Mouse (Mus musculus): ENCODE measurements around the gene Arhgap42.

The Arhgap42 gene

DNA sequence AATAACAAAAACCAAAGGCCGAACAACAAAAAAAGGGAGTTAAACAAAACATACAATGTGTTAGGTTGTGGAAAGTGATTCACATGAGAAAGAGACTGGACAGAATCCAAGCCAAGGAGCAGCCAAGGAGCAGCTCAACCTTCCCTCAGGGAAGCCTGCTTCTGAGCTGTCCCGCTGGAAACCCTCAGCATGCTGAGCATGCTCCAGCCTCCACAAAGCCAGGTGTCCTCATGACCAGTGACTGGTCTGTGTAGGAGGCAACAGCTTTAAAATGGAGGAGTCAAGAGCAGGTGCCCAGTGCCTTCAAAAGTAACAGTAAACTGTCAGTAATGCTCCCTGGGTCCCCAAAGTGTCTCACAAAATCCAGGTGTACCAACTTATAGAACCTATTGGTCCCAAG is 28.4 kb downstream of the Arhgap42 start:
- DNase-seq (ENCODE audit: low spot score in 2 of 2): no peak

DNA sequence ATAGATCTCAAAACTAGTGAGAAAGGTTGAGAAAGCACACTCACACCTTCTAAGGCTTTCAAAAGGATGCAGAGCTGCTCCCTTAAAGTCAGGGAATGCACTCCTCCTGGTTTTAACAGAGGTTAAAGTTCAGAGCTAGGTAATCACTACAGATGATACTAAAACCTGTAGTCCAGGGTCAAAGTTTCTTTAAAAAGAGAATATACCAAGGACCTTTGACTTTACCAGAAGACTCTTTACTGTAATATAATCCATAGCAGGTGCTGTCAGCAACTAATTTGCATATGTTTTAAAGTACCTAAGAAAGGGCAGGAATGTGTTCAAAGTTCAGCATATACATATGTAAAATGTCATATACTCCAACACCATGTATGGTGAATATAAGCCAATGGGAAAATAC is 30.7 kb downstream of the Arhgap42 start:
- no peak for DNase-seq (ENCODE audit: low spot score in 2 of 2)

DNA sequence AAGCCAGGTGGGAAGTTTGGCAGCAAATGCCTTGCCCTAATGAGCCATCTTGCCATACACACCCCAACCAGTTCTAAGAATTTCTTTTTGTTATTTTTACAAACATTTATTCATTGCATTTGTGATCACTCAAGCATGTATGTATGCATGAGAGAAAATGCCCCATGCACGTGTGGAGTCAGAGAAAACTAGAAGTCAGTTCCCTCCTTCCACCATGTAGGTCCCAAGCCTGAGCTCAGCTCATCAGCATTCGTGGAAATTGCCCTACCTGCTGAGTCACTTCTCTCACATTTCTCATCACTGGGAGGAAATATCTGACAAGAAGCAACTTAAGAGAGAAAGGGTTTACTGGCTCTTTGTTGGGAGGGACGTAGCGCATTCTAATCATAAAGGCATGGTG is 31.6 kb downstream of the Arhgap42 start:
- no peak for DNase-seq (ENCODE audit: low spot score in 2 of 2)

DNA sequence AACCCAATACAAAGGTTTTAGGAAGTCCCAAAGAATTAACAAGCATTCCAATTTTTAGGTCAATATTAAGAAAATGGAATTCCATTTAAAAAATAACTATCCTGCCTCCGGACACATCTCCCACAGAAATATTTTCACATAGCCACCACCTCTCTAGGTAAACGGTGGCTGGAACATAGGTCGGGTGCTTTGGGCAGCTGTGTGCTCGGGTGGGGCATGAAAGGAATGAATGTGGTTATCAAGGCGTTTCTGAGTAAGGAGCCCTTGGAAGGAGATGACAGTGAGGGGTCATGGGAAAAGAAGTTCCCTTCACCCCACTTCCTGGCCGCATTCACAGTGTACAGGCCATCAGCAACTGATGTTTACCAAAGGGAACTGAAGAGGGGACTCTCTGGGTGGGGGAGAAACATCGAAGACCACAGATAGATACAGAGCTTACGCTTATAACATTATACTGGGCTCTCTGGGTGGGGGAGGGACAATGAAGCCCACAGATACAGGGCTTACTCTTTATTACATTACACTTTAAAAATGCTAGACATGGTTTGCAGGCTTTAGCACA is 38.0 kb downstream of the Arhgap42 start:
- no peak for DNase-seq (ENCODE audit: low spot score in 2 of 2)

DNA sequence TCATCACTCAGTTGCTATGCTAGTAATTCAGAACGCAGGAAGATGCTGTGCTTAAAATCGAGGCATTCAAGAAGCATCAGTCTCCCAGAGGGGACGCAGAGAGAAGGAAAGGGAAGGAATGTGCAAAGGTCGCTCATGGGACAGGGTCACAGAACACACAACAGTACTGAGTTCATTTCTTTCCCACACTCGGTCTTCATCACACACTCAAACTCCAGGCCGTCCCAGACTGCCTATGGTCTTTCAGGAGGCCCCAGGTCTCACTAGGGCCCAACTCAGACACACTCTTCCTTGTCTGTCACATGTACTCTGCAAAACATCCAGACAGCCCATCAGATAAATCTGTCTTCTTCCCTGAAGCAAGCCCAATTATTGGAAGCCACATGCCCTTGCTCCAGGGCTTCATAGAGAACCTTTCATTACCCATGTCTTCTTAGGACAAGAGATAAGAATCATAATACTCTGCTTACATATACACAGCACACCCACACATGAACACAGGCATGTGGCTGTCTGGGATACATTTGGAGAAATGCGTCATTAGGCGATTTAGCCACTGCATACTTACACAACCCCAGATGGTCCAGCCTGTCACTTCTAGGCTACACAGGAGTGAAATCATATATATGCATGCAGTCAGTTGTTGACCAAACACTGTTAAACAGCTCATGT is 39.6 kb downstream of the Arhgap42 start:
- no peak for DNase-seq (ENCODE audit: low spot score in 2 of 2)

DNA sequence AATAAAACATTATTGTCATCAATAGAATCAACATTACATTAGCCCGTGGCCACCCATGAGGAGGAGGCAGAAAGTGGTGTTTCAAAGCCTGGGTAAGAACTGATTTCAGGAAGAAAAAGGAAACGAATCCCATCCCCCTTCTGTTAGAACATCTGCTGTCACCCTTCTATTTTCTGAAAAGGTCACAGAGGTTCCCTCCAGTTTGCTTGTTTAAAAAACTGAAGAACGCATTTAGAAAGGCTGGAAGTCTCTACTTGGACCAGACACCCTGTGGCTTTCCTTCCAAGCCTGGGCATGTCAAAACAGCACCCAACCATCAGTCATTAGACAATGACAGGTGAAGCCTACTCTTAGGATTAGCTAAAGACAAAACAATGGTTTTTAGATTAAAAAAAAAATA is 40.3 kb downstream of the Arhgap42 start:
- DNase-seq (ENCODE audit: low spot score in 2 of 2): no peak

DNA sequence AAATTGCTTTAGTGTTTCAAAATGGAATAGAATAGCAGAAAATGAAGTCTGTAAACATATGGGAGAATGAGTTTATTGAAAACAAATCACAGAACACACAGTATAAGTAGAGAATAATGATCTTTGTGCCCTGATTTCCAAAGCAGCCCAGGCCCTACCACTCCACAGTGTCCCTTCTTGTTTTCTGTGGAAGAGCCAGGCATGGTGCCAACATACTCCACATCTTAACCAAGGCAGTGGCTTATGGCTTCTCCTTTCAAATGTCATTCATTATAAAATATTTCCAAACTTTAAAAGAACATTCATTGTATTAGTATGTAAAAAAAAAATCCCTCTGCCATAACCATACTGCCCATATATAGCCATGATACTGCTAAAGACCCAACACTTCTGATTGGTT is 42.9 kb downstream of the Arhgap42 start:
- DNase-seq (ENCODE audit: low spot score in 2 of 2): no peak

DNA sequence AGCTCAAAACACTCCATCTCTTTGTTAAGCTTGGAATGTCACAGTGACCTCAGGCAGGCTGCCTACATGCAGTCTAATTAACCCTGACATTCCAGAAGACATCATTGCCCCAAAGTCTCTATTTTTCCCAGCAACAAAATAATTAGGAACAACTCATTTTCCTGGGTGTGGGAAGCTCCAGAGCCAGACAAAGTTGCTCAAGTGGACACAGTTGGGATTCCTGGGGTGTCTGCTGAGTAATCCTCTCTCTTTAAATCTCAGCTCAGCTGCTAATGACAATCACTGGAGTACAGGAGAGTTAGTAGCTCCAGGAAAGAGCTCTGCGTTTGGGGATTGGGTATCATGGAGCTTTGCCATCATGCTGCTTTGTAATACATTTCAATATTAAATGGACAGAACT is 44.4 kb downstream of the Arhgap42 start:
- no peak for DNase-seq (ENCODE audit: low spot score in 2 of 2)

DNA sequence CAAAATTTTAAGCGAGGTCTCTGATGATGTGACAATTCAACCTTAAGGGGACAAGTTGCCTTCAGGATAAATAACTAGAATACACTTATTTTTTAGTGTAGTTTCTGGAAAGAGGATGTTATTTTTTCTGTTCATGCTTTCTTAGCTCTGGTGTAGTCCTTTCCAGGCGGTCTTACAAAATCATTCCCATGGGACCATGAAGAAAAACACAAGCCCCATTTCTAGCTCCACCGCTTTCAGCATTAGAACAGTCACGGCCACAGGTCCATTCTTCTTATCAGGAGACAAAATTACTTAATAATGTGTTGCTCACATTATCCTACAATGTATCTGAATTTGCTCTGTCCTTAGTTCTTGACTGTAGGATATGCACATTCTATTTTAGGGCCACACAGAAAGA is 46.2 kb downstream of the Arhgap42 start:
- DNase-seq (ENCODE audit: low spot score in 2 of 2): no peak

DNA sequence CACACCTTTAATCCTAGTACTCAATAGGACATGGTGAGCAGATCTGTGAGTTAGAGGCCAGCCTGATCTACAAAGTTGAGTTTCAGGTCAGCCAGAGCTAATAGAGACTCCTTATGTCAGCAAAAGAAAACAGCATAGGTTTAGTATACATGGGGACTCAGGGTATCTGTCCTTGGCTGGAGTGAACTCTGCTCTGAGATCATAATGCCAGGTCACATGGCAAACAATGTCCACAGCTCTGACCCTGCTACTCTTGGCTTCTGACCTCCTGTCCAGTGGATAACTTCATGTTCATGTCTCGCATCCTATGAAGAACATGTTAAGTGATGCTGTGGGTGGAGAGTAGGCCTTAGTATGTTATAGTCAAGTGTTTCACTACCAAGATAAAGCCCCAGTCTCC is 48.1 kb downstream of the Arhgap42 start:
- DNase-seq (ENCODE audit: low spot score in 2 of 2): no peak

DNA sequence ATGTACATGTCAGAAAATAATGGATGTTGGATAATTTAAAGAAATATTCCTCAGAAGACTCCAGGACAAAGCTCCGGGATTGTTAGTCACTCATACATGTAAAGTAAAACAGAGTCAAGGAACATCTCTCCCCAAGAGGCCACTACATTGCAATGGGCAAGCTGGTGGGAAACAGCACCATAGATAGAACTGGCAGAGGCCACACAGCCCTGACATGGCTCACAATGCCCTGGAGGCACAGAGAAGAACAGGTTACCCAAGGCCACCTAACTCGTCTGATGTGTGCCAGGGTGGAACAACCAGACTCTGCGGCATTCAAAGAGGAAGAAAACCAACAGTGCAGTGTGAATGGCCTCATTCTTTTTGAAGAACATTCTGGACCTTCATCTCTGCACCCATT is 50.7 kb downstream of the Arhgap42 start:
- DNase-seq (ENCODE audit: low spot score in 2 of 2): no peak

DNA sequence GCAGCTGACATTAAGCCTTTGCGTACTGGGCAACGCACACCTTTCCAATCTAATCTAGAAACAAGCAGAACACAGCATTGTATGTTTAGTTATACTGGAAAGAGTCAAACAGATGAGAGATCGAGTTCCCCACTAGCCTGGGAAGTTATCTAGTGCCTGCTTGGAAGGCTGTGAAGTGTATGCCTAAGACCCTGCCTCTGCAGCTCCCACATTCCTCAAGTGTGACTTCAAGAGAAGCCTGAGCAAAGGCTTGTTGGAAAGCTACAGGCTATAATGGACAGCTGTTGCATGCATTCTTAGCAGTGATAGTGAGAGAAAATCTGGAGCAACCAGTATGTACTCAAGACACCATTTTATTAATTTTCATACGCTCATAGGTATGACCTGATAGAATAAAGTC is 61.2 kb downstream of the Arhgap42 start:
- no peak for DNase-seq (ENCODE audit: low spot score in 2 of 2)

DNA sequence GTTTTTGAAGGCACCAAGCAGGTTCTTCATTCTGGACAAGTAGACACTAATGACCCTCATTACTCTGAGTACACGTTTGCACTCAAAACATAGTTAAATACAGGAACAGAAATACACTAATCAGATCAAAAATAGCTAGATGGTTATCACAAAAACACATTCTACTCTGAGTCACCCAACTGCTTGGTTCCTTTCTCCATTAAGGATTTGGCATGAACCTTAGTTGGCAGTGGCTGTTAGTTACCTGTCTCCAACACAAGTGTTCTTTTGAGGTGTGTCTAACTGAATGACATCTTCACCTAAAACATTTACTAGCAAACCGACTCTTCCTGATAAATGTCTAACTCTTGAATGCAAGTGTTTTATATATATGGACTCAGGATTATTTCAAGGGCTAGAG is 64.0 kb downstream of the Arhgap42 start:
- DNase-seq (ENCODE audit: low spot score in 2 of 2): no peak

DNA sequence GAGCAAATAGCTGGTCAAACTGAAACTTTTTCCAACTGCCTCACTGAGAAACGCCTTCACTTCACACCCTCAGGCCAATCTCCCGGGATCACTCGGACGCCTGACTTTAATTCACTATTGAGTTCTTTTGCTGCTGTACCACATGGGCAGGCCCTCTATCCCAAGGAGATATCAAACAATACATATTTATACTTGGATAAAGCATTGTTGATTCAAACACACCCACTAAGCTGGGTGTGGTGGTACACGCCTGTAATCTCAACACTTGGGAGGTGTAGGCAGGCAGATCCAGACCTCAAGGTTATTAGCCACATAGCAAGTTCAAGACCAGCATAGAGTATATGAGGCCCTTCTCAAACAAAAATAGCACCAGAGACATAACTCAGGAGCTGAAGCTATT is 64.7 kb downstream of the Arhgap42 start:
- DNase-seq (ENCODE audit: low spot score in 2 of 2): no peak

DNA sequence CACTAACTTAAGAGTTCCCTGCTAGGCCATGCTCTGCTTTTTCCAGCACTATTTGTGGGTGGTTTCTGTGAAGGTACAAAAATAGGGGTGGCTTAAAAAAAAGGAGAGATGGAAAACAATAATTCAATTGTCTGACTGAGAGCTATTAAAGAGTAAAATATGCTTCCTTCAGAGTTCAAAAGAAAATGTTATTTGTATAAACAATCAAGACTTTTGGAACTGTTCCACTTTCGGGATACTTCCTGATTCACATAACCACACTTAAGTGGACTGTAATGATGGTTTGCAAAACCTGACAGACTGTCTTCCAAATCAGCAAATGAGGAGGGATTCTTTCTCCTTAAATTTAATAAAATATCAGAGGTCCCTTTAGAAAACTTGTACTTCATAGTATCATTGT is 65.8 kb downstream of the Arhgap42 start:
- DNase-seq (ENCODE audit: low spot score in 2 of 2): no peak

DNA sequence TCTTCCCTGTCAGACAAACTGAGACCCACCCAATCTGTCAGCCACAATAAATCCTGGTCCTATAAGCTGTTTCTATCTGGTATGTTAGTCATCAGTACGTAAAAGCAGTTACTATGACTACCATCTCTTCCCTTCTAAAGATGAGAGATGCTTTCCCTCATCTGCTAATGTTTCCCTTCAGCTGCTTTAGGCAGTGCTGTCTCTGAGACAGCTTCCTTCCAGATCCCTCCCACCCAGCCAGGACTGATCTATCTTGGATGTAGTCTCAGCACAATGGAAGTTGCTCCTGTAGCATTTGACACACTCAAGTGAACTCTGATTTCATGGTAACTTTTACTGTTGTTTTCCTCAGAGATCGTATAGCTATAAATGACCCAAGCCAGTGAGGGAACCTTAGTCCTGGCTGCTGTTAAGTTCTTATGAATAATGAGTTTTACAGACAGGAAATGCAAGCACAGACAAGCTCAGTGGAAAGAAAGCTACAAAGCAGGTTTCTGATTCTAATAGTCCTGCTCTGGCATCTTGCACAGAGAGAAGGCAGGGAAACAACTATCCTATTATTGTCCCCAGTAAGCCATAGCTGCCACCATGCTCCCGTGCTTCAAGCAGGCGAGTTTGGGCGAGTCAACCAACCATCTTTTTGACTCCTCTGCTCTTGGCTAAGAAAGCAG is 67.6 kb downstream of the Arhgap42 start:
- DNase-seq (ENCODE audit: low spot score in 2 of 2): peak in 1 of 2 experiments; percentile 18

DNA sequence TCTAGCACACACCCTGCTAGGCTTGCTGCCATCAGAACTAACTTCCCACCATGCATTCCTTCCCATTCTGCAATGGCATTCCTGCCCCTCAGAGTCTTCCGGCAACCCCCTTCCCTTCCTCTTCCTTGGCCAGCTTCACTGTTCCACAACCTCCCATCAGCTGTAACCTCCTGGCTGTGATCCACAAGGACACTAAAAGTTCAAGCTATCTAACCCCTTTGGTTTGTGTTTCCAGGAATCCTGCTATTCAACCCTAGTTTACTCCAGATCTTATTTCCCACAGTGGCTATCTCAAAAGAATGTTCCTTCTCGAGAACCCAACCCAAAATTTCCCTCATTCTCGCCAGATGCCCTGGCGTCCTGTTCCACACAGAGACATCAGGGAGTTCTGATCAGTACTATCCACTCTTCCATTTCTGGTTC is 73.2 kb downstream of the Arhgap42 start:
- DNase-seq (ENCODE audit: low spot score in 2 of 2): no peak

DNA sequence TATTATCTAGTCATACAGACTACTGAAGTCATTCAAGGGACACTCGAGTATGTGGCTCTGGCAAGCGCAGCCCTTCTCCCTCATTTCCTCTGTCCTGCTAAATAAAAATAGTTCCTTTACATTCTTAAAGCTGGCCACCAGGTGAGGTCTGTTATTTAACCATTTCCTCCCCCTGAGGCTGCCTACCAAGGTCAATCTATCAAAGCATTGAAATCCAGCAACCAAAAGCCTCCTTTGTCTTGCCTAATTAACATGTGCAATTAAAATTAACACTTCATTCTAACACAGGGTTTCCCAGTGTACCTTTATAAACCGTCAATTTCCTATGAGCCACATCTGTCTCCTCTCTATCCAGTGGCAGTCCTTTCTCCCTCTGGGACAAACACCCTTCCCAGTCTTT is 78.2 kb downstream of the Arhgap42 start:
- DNase-seq (ENCODE audit: low spot score in 2 of 2): no peak

DNA sequence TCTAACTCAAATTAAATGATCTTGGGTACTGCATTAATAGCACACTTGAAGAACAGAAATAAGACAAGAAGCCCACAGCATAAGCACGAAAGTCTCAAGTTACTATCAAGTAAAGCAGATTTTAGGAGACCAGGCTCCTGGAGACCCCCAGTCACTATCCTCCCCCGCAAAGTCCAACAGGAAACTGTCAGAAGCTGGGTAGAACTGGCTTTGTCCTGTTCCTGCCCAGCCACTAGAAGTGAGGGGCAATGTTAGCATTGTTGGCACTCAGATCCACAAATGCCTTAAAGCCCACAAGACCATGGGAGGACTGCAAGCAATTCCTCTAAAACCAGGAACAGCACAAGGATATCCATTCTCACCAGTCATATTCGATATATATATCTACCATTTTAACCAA is 80.7 kb downstream of the Arhgap42 start:
- DNase-seq (ENCODE audit: low spot score in 2 of 2): no peak

DNA sequence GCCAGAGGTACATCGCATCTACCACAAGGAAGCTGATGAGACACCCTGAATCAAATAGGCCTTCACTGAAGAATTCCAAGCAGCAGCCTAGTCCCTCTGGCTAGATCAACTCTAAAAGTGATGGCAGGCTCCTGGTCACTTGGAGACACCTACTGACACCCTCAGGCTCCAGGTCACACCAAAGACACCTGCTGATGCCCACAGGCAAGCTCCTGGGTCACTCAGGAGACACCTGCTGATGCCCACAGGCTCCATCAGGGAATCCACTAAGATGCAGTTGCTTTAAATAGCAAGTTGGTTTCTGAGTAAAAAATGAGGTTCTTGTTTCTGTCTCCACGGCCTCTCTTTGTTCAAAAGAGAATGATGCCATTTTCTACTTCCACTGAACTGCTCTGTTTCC is 81.5 kb downstream of the Arhgap42 start:
- no peak for DNase-seq (ENCODE audit: low spot score in 2 of 2)

DNA sequence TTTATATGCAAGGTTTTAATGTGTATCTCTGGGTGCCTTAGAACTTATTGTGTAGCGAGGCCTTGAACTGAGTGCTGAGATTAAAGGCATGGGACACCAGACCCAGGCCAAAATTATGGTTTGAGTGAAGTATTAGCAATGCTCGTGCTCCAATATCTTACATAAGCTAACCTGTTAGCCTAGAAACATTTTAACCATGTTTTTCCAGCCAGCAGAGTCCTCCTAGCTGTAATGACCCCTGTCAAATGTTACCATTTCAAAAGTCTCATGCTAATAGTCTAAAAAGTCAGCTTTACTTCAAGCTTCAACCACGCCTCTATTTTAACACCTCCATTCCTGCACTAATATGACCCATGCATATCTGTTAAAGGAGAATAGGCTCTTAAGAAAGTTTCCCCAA is 84.3 kb downstream of the Arhgap42 start:
- DNase-seq (ENCODE audit: low spot score in 2 of 2): no peak

DNA sequence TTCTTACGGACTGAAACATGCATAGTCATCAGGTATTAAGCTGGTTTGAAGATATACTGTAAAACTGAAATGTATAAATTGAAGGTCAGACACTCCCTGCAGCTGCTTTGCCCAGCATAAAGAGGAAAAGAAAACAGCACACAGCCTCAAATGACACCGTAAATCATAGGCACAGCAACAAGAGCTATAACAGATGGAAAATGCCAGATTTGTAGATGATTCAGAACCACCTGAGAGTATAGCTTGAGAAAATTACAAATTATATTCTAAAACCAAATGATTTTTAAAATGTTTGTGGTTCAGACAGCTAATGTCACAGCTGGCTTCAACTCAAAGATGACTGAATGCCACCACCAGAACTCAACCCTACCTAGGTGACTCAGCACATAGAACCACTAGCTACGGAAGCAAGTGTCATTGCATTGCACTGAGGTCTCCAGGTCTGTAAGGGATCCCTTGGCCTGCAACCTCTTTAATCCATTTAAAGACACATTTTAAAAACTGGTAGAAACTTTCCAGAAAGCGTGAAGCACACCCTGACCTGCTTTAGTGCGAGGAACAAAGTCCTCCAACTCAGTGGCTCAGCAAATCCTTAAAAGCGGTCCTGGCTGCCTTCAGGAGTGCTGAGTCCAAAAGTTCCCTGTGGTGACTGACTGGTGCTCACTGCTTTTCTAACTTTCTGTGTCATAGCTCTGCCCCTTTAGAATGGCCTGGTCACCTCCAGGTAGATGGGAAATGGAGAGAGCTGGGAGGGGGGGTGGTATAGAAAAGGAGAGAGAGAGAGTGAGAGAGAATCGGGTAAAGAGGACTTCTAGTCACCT is 94.4 kb downstream of the Arhgap42 start:
- no peak for DNase-seq (ENCODE audit: low spot score in 2 of 2)

DNA sequence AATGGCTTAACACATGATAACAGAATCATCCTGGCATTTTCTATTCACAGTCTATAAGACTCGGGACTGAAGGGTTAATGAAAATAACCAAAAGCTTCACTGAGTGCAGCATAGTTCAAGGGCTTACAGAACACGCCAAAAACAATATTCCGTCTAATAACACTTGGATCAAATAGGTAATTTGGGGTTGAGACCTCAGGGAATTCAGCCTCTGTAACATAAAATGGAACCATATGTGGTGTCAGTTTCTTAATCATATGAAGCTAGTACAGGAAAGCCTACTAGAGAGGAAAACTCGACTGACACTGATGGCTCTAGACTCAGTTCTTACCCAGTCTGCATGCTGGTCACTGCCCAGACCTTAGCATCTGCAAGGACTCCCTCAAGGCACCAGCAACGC is 95.8 kb downstream of the Arhgap42 start:
- no peak for DNase-seq (ENCODE audit: low spot score in 2 of 2)

Measured in right cerebral cortex, adult 2 months (tissue).